Mouse (Mus musculus): ENCODE results near the gene Degs2. TPM values are rescaled to one million over a fixed set of nuclear protein-coding genes. Genes with fewer than 3 reads are reported as not detected.

The Degs2 gene
- total RNA-seq, 4 experiments from 2014 or later, result 0.29 to 0.48 TPM; not detected in 2

GRCm38 (mm10) chr12:108653358-108654335 is 48.5 kb downstream of the Degs2 start:
- no peak for DNase-seq (ENCODE audit: low spot score in 2 of 2)

DNA sequence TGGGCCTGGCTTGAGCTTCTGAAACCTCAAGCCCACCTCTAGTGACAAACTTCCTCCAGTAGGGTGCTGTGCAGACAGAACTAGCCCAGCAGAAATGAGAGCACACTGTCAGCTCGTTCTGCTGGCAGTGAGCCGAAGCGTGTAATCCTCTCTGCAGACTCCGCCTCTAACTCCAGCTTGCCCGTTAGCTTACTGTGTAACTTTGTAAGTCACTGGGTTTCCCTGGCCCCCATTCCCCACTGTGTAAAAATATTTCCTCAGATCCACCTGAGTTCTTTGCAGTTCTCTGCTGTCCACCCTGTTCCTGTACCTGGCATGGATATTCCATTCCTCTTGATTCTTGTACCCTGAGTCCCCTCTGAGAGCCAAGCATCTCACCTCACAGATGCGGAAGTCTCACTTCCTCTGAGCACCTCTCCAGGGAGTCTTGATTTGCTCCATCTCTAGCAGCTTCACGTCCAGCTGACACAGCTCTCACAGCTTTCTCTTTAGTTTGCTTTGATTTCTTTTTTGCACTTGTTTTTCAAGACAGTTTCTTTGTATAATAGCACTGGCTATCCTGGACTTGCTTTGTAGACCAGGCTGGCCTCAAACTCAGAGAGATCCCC is 51.0 kb downstream of the Degs2 start:
- peak; percentile 14 to 40 for DNase-seq (ENCODE audit: low spot score in 2 of 2)

- DNase-seq (ENCODE audit: low spot score in 2 of 2), result no peak
These were observed 54.3 kb downstream of the Degs2 start for GRCm38 (mm10) chr12:108647784-108648183.

DNA sequence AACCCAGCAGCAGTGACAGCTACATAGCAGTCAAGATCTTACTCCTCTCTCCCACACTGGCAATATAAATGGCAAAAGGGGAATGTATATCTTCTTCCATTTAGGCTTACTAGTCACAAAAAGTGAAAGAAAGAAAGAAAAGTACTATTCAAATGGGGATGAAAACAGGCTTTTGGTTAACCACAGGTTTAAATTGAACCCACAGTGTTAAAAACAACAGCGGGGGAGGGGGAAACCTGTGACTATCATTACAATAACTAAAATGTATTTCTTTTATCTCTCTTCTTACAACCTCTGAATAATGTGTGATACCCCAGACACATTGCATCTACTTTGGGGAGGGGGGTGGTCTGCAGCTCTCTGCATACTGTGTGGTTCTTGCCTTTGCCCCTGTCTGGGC is 55.9 kb downstream of the Degs2 start:
- DNase-seq (ENCODE audit: low spot score in 2 of 2), result no peak

GRCm38 (mm10) chr12:108642019-108642418 is 60.1 kb downstream of the Degs2 start:
- DNase-seq (ENCODE audit: low spot score in 2 of 2), result no peak

DNA sequence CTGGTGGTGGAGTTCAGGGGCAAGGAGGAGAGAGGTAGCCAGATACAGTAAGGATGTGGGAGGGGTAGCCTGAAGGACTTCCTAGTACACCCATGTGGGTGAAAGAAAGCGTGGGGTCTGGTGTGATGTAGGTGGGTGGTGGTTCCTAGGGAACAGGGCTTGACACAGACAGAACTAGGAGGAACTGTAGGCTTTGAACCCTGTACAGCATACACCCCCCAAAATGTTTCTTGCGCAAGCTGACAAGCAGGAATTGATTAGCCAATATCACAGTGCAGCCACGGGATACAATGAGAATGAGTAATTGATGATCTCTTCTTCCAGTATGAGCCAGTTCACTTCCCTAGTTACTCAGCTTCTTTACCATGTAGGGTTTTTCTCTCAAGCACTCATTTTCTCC is 63.0 kb downstream of the Degs2 start:
- no peak for DNase-seq (ENCODE audit: low spot score in 2 of 2)

DNA sequence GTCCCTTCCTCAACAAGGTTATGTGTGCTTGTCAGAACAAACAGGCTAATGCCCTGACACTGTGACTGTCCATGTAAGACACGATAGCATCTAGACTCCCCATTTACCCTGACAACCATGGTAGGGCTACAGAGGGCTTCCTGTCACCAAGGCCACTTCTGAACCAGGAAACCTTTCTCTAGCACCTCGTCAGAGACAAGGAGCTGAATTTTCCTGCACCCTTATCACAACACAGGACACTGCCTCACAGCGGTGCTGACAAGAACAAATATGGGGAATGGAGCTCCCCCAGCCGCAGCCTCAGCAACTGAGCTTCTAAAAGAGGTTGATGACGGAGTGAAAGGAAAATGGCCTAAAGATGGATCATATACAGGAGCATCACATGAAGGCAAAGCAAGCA is 64.7 kb downstream of the Degs2 start:
- DNase-seq (ENCODE audit: low spot score in 2 of 2), result no peak

GRCm38 (mm10) chr12:108635501-108635900 is 66.6 kb downstream of the Degs2 start:
- no peak for DNase-seq (ENCODE audit: low spot score in 2 of 2)

DNA sequence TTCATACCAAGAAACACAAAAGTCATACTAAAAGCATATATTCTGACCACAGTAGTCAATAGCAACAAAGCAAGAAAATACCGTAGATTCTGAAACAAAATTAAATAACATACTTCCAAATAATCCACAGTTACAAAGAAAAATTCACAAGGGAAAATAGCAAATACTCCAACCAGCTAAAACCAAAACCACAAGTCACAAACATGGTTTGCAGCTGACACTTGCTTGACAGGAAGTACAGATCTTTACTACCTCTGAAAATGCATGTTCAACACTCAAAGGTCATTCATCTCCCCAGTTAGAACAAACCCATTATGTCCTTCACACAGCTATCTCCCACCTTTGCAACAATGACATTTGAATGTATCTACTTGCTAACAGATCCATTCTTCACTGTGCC is 68.1 kb downstream of the Degs2 start:
- no peak for DNase-seq (ENCODE audit: low spot score in 2 of 2)

GRCm38 (mm10) chr12:108632501-108632900 is 69.6 kb downstream of the Degs2 start:
- no peak for DNase-seq (ENCODE audit: low spot score in 2 of 2)

GRCm38 (mm10) chr12:108630741-108631688 is 71.1 kb downstream of the Degs2 start:
- no peak for DNase-seq (ENCODE audit: low spot score in 2 of 2)

DNA sequence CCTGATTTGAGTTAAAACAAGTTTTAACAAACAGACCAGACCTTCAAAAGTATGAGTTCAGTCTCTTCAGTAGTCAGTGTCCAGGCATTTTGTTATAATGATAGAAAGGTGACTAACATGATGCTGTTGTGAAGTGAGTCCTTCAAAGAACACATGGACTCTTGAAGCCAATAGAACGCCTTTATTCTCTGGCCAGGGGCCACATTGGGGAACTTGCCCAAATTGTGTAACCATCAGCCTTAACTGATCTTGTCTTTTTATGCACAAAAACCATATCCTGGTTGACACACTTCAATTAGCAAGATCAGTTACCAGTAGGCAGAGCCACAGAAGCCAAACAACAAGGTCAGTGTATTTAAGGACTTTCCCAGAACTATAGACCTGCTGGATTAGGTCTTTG is 72.6 kb downstream of the Degs2 start:
- no peak for DNase-seq (ENCODE audit: low spot score in 2 of 2)

Small RNAs within 50 kb of the gene (microRNA-seq; reads per million reads assigned to microRNA genes)
- not detected for gene Gm23872
- gene Mir342, result 215 reads per million, percentile 62 among the genes with 10 or more reads in this experiment

Other genes starting within 250 kb of the Degs2 start
- gene Evl, start 147.6 kb downstream of the Degs2 start, total RNA-seq (2022), result 10 to 100 TPM in 1 of 4 experiments, 1 to 10 TPM in 3; 5.5 to 10.1 (median 7.4) TPM
- 10 to 100 TPM; 26.6 to 33.0 (median 29.6) TPM for gene Yy1, start 90.7 kb upstream of the Degs2 start, total RNA-seq (2022)
- gene Slc25a29, start 133.6 kb upstream of the Degs2 start, total RNA-seq (2022), result 10 to 100 TPM in 1 of 4 experiments, 1 to 10 TPM in 3; 8.5 to 10.5 (median 8.9) TPM
- 1 to 10 TPM; 4.0 to 7.5 (median 5.8) TPM for gene Slc25a47, start 133.7 kb upstream of the Degs2 start, total RNA-seq (2022)
- 1 to 10 TPM; 3.7 to 4.8 (median 4.6) TPM for gene Wdr25, start 191.3 kb upstream of the Degs2 start, total RNA-seq (2022)
- 10 to 100 TPM; 26.4 to 28.7 (median 28.0) TPM for gene Wars, start 191.9 kb upstream of the Degs2 start, total RNA-seq (2022)

Measured in gastrocnemius, adult 8-10 months (tissue).